Mouse (Mus musculus): ENCODE measurements around the gene Npsr1. TPM values are rescaled to one million over a fixed set of nuclear protein-coding genes. Genes with fewer than 3 reads are reported as not detected.

Npsr1 gene
- 1.0 and 1.3 TPM in 2 replicates for polyA plus RNA-seq (2015; fragmentation: Nextera tagmentation; extraction: Ambion mirVana)

DNA sequence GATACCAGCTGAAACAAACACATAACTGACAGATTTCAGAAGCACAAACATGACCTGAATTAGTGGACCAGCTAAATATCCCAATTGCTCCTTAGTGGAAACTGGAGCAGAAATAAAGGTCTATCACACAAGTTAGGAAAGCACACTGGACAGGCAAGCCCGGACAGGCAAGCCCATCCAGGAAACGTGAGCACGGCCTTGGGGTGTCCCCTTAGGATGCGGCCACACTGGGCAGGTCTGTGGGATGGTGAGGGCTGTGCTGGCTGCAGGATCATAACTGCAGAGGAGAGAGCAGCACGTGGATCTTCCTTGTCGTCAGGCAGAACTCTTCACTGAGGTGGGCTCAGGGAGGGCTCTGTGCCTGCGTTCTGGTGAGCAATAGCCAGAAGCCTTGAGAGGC, at the start of gene Npsr1:
TSS of gene Npsr1 (plus strand) at position 301 of the 400 bp plus-strand sequence.
- no peak for DNase-seq (ENCODE audit: low spot score)

DNA sequence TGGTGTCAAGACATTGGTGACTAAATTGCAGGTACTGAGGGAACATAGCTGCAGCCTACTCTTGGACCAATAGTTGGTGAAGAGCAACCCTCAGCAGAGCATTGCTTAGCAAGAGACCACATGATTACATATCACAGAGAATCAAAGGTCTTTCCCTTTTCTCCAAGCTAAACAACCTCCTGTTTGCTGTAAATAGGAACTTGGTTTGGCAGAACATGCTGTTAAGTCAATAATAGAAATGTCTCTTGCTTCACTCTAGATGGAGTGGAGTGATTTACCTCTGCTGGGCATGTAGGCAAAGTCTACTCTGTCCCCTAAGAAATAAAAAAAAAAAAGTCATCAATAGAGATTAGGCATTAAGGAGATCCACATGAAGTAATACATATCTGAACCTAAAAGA, 46.3 kb upstream of the Npsr1 start:
- DNase-seq (ENCODE audit: low spot score), result no peak

DNA sequence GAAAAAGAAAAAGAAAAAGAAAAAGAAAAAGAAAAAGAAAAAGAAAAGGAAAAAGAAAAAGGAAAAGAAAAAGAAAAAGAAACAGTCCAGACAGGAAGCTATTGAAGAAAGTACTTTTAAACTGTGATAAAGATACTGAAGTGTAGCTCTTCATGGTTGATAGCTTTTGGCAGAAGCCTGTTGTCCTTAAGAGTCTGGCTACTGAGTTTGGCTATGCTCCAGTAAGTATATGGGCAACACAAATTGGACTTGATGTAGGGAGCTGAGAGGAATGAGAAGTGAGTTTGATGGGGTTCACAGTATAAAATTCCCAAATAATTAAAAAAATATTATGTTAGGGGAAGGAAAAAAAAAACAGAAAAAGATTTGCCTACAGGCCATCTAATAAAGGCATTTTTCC, 34.5 kb upstream of the Npsr1 start:
- no peak for DNase-seq (ENCODE audit: low spot score)

- DNase-seq (ENCODE audit: low spot score), result no peak
Observed at GRCm38 (mm10) chr9:24071664-24072063, 26.1 kb upstream of the Npsr1 start.

DNA sequence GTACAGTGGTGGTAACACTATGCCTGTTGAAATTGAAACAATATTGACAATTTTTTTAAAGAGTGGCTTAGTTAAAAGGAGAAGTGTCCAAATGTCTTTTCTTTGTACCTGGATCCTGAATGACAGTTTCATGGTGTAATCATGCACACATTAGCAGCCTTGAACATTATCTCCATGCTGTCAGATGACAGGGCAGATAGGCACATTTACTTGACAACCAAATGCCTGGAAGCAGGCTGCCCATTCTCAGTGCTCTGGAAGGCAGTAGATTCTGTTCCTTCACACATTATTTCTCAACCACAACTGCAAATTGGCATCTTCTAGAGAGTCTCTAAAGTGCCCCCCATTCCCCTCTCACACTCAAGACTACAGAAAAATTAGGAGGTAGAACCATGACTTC, 20.2 kb upstream of the Npsr1 start:
- no peak for DNase-seq (ENCODE audit: low spot score)

- DNase-seq (ENCODE audit: low spot score), result no peak
Observed at GRCm38 (mm10) chr9:24091875-24092274, 5.9 kb upstream of the Npsr1 start.

DNA sequence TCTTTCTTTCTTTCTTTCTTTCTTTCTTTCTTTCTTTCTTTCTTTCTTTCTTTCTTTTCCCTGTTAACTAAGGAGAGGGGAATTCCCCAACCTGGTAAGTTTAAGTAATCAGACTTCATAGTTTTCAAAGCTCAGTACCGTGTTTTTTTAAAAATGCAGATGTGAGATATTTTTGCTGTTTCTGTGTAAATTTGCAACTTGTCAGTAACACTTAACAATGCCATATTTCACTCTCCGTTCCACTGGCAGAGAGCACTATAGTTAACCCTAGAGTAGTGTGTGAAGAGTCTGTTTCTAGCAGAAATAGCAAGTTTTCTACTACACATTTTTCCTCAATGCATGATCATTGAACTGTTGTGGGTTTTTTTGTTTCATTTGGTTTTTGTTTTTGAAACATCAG, 730 bp downstream of the Npsr1 start:
- DNase-seq (ENCODE audit: low spot score), result no peak

DNA sequence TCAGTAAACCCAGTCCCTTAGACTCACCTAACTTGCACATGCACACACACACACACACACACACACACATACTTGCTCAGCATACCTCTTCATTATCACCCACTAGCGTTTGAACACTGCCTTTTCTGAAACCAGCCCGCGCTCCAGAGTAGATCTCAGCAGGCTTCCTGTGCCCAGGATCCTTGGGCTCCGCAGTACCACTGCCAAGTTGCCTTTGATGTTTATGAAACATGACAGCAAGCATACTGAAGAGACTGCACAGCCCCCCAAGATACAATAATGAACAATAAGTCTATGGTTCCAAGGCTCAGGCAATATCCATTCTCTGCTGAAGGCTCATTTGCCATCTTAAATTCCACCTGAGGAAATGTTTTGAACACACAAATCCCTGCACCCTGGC, 1.8 kb downstream of the Npsr1 start:
- DNase-seq (ENCODE audit: low spot score), result no peak

DNA sequence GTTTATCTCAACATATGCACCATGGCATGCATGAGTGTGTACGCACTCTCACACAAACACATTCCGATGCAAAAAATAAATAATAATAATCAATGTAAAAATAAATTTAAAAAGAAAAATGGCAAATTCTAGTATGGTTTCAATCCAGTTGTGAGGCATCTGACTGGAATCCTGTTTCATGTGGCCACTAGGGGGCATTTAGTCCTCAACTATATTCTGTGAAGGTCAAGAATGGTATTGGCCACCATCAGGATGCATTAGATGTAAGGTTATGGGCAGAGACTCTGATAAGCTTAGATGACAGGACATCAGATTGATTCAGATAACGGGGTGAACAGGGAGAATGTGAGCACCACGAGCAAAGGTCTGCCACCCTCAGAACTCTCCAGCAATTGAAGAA, 21.6 kb downstream of the Npsr1 start:
- no peak for DNase-seq (ENCODE audit: low spot score)

DNA sequence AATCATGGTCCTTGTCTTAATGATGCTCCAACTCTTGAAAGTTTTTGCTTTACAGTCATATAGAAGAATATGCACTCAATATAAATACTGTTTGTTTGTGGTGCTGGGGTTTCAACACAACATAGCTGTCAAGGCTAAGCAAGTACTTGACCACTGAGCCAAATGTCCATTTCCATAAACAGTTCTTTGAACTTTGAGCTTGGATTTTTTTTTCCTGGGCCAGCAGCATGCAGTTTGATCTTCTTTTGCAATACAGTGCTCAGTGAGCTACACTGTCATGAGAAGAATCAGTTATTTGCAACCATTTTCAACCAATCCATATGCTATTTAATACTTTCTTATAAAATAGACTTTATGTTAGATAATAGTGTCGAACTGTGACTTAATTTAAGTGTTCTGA, 35.3 kb downstream of the Npsr1 start:
- no peak for DNase-seq (ENCODE audit: low spot score)

DNA sequence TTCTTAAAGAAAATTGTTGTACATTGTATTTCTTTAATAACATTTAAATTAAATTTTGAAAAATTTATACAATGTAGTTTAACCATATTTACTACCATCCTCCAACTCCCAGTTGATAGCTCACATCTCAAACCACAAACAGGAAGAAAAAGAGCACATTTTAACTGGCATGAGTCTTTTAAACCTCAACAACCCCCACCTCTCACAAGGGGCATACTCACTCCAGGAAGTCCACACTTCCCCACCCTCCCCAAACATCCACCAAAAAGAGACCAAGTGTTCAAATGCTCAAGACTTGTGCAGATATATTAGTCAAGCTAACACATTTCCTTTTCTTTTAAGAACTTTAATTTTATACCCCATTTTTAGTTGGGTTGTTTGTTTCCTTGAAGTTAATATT, 38.6 kb downstream of the Npsr1 start:
- no peak for DNase-seq (ENCODE audit: low spot score)

DNA sequence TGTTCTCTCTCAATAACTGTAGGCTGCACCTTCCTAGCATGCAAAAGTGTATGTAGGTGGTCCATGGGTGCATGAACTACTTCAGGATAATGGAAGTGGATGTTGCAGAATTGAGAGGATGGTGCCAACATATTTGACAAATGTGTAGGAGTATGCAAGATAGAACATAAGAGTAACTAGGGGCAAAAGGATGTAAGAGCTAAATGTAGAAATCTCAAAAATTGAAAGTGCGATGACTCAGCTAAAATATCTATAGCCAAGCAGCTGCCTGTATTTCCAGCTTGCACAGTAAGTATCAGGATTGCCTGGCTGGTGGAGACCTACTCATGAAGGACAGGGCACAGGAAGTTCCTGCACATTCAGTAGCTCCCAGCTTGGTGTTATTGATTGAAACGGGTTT, 46.5 kb downstream of the Npsr1 start:
- no peak for DNase-seq (ENCODE audit: low spot score)

DNA sequence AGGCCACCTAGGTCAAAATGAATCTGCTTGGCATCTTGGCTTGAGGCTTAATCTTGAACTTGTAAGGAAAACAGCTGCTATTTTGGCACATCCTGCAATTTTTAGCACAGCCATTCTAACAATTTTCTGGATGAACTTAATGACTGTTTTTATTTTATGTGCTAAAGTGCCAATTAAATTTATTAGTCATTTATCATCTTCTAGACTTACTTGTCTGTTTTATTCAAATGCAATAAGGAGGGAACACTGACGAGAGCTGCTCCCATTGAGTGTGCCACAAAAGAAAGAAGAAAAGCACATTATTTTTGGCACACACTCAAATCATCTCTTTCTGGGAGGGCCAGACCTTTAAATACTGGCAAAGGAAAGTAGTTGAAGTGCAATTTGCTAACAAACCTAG, 59.4 kb downstream of the Npsr1 start:
- no peak for DNase-seq (ENCODE audit: low spot score)

DNA sequence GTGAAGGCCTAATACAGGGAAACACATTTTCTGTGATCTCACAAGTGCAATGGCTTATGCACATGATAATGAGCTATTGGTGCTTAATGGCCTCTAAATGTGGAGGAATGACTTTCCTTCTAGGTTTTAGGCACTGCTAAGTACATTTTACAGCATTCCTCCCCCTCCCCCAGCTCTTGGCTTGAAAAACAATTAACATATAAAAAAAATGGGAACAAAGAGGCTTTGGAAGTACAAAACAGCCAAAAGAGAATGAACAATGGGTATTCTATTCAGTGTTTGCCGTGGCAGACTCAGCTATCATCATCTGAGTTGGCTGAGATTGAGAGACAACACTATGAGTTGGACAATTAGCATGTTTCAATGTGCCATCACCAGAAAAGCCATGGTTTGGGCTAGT, 62.6 kb downstream of the Npsr1 start:
- no peak for DNase-seq (ENCODE audit: low spot score)

DNA sequence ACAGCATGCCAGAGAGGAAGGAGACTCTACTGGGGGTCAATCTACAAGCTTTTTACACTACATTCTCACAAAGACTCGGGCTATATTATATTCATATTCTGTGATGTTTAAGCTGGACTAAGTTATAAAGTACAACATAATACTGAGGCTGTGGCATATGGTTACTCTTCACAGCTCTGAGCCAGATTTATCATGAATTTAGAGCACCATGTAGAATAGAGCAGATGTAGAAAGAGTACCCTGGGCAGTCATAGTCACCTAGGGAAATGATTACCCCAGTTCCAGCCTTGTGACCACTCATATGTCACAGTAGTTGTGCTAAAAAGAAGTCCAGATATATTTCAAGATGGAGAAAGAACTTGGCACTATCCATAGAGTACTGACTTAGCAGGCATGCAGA, 70.7 kb downstream of the Npsr1 start:
- no peak for DNase-seq (ENCODE audit: low spot score)

DNA sequence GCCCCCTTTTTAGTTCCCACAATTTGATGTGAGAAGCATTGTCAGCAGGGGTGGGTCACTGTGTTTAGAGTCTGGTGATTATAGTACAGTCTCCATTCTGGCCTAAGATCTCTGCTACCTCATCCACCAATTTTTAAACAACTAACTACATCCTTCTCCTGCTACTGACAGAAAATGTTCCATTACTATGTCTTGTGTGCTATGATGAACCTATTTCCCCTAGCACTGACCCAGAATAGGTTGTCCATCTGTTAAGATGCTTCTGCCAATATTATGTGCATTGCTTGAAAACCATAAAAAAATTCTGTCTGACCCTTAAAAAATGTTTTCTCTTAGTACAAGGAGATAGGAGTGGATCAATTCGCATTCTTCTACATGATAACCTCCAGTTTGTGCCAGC, 72.9 kb downstream of the Npsr1 start:
- DNase-seq (ENCODE audit: low spot score), result no peak

DNA sequence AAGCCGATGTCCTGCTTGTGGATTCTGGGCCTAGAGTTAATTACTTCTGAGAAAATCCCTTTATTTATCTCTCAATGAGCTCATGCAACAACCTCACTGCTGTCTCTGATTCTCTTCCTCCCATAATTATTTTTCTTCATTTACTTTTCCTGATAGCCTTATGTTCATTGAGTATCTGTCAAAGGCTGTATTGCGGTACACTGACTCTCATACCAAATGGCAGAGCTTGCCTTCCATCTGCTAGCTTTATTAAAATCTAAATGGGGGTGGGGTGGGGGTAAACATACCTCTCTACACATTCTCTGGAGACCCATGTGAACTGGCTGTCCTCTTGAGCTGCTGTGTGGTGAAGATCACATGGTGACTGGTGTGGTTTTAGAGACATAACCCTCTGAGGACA, 80.9 kb downstream of the Npsr1 start:
- DNase-seq (ENCODE audit: low spot score), result no peak

DNA sequence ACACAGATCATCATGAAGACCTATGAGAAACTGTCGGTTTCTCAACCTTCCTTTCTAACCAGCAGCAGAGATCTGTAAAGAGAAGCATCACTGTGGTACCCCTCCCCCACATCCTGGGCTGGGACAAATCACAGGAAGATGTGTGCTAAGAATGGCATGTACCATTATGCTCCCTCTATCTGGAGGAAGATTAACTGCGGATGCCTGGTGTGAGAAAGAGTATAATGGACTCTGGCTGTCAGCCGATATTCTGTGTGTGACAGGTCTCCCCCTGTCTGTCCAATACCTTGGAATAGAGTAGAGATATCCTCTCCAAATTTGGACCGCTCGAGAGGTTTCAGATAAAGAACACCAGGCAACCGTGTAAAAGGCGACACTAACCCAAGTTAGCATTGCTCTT, 83.1 kb downstream of the Npsr1 start:
- DNase-seq (ENCODE audit: low spot score), result no peak

DNA sequence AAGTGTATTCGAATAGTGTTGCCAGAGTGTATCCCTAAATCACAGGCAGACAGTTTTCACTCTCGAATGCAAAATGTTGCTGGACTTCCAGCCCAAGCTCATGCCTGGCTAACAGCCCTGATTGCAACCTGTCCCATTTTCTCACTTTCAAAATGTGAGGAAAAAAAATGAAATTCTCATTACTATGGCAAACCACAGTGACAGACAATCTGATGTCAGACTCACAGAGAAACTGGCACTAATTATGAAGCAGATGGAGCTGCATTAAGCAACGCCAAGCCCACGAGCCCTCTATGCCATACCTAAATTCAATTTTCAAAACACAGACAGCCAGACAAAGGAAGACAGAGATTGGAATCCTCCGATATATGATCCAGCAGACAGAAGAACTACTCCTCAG, 88.5 kb downstream of the Npsr1 start:
- DNase-seq (ENCODE audit: low spot score), result no peak

GRCm38 (mm10) chr9:24189511-24190260, 91.9 kb downstream of the Npsr1 start:
- no peak for DNase-seq (ENCODE audit: low spot score)

DNA sequence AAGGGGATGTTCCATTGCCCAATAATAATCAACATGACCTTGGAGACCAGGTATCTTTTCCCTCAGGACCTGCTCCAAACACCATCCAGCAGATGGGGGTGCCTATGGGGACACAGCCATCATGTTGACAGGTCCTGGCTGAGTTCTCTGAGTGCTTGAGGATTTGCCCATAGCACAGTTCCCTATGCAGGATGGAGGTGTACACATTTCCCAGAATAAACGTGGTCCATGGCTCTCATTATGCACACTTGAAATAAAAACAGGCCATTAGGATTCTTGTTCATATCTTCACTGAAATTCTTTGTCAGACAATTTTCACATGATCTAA, 92.4 kb downstream of the Npsr1 start:
- DNase-seq (ENCODE audit: low spot score), result no peak

DNA sequence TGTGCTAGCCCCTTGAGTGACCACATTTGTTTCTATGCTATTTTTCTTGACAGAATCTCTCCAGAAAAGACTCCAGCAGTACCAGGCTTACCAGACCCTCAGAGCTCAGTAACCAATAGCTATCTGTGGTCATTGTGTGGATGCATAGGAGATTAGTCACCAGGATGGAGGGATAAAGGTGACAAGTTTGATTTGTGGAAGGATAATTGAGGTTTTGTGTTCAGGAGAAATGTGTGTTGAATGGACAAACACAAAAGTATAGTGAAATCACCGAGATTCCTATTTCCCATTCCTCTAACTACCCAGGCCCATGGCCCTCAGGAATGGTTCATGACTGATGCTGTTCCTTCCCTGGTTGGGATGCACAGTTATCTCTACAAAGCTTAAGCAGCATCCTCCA, 100.5 kb downstream of the Npsr1 start:
- DNase-seq (ENCODE audit: low spot score), result no peak

GRCm38 (mm10) chr9:24211636-24212035, 113.8 kb downstream of the Npsr1 start:
- DNase-seq (ENCODE audit: low spot score), result no peak

DNA sequence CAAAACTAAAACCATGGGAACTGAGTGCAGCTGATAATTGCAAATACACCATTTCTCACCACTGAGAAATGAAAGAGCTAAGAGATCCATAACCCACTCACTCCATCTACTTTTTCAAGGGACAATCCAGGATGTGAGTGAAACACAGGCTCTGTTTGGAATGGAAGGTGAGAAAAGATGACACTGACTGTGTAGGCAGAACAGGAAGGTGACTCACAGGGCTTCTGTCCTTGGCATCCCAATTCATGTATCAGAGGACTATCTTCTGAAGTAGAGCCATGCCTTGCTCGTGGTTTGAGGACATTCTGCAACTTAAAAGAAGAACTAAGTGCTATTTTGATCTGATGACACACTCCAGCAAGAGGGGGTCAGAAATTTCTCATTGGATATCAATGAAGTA, 119.9 kb downstream of the Npsr1 start:
- no peak for DNase-seq (ENCODE audit: low spot score)
